Mouse (Mus musculus): Measurements from ENCODE around the gene Suox. TPM values are rescaled to one million over a fixed set of nuclear protein-coding genes. Genes with fewer than 3 reads are reported as not detected.

Suox gene
- total RNA-seq, 2 experiments from 2014 or later: 7.5 to 11.3 TPM

DNA sequence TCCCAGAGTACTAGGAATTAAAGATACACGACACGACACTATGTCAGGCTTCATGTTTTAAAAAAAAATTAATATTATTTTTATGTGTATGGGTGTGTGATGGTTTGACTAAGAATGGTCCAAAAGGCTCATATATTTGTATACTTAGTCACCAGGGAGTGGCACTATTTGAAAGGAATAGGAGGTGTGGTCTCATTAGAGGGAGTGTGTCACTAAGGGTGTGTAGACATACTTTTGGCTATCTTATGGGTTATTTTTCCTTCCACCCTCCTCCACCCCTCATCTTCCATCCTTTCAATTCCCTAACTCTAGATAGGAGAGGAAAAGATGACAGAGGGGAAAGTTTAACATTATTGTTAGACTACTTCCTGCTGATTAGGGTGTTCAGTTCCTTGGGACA, 8.1 kb downstream of the Suox start:
- ATAC-seq (replicated peaks; ENCODE audit: low FRiP score, poor library complexity, severe bottlenecking): peak; percentile 50

DNA sequence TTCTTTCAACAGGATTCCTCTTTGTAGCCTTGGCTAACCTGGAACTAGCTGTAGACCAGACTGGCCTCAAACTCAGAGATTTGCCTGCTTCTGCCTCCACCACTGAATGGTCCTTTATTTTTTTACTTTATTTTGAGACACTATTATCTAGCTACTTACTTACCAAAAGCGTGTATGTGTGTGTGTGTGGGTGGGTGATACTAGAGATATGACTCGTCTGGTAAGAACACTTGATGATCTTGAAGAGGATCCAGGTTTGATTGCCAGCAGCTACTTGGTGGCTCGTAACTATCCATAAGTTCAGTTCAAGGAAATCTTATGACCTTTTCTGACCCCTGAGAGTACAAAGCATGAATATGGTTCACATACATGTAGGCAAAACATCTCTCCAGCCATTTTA, 8.6 kb downstream of the Suox start:
- ATAC-seq (replicated peaks; ENCODE audit: low FRiP score, poor library complexity, severe bottlenecking): peak; percentile 41; the same call in 1 of the 2 replicates

DNA sequence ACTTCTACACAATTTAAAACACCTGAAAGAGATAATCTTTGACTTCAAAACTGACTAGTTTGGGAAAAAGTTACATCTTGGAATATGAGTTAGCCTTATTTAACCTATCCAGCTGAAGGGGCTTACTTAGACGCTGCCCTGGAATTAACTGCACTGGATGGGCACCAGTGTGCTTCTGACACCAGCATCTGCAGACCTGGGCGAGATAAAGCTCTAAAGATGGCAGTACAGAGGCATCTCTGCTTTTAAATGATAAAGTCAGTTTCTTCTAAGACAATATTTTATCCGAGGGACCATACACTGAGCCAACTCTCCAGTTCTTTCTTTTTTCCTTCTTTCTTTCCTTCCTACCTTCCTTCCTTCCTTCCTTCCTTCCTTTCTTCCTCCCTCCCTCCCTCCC, 9.1 kb downstream of the Suox start:
- peak; percentile 69 for ATAC-seq (replicated peaks; ENCODE audit: low FRiP score, poor library complexity, severe bottlenecking)

DNA sequence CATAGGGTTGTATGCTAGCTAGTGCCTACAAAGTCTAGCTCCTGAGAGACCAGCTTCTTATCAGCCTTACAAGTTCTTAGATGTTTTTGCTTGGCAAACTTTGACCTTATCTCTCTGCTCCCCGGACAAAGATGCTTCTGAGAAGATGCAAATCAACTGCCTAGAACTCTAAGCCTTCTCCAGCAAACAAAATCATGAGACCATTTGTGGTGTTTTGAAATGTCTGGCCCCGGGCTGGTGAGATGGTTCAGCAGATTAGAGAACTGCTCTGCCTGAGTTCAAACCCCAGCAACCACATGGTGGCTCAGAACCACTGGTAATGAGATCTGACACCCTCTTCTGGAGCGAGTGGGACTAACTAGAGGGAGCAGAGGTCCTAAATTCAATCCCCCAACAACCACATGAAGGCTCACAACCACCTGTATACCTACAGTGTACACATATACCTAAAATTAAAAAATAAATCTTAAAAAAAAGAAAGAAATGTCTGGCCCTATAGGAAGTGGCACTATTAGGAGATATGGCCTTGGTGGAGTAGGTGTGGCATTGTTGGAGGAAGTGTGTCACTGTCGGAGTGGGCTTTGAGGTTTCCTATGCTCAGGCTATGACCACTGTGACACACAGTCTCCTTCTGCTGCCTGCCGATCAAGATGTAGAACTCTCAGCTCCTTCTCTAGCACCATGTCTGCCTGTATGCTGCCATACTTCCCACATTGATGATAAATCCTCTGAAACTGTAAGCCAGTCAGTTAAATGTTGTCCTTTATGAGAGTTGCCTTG, 10.2 kb downstream of the Suox start:
- no peak for ATAC-seq (replicated peaks; ENCODE audit: low FRiP score, poor library complexity, severe bottlenecking)

DNA sequence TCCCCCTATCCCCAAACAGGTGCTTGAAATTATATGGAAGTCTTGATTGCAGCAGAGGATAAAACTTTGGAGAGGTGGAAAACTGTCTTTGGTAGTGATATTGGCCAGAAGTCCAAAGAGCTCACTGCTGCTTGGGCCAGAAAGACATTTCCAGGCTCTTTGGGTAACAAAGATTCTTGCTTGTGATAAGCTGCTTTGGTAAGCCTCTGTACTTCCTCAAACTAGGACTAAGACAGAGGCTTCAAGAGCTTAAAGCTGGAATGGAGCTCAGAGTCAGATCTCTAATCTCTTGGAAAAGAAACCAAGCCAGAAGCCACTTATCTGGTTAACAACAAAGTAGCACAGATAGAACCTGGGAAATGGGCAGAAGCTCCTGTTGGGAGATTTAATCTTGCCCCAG, 11.4 kb downstream of the Suox start:
- ATAC-seq (replicated peaks; ENCODE audit: low FRiP score, poor library complexity, severe bottlenecking): no peak

DNA sequence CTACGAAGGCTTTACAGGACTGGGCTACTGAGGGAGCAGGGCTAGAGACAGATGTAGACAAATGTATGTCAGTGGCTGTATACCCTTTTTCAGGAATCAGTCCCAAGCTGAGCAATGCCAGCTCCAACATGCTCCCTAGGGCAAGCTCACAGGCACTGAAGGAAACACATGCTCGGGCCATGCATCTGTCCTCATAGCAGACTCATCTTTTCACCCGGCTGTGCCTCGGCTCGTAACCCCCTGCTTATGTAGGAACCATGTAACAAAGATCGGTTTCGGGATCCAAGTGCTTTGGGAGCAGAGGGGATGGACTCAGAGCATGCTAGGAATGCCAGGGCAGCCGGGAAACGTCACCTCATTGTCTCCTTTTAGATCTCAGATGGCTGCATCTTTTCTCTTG, 14.4 kb downstream of the Suox start:
- ATAC-seq (replicated peaks; ENCODE audit: low FRiP score, poor library complexity, severe bottlenecking): no peak

DNA sequence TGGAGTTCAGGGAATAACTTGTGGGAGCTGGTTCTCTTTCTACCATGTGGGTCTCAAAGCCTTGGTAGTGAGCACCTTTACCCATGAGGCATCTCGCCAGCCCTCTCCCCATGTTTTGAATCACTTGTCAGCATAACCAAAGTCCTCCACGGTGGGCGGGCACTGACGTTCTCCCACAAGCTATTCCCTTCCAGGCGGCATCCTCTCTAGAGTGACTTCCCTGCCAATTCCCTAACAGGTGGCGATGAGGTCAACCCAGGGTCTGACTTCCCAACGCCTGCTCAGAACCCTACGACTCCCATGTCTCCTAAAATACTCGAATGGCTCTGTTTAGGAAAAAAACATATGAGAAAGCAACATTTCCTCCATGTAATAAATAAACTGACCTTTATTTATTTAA, 16.0 kb downstream of the Suox start:
- ATAC-seq (replicated peaks; ENCODE audit: low FRiP score, poor library complexity, severe bottlenecking): no peak

DNA sequence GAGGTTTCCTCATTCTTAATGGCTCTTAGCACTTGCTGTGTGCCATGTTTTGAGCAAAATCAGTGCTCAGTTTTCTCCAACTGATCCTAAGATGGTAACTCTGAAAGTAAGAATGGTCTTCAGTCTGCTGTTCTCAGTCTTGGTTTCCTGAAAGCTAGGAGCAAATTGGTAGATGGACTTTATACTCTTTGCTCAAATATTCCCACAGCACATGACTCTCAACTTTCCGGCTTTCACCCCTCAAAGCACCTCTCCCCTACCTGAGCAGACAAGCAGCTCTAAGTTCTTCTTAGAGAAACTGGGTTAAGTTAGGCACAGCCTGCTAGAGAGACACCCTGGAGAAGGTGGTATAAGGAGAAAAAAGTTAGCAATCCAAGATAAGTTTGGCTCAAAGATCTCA, 17.1 kb downstream of the Suox start:
- ATAC-seq (replicated peaks; ENCODE audit: low FRiP score, poor library complexity, severe bottlenecking): no peak

DNA sequence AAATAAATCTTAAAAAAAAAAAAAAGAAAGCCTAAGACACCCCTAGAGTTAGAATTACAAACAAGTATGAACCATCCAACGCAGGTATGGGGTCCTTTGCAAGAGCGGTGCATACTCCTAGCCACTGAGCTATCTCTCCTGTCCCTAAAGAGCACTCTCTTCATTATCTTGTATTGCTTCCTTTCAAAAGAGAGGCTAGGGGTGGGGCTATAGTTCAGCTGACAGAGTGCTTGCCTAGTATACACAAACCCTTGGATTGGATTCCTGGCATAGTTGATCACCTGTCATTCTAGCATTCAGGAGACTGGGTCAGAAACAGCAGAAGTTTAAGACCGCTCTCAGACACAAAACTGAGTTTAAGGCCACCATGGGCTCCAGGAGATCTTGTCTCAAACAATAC, 18.6 kb downstream of the Suox start:
- ATAC-seq (replicated peaks; ENCODE audit: low FRiP score, poor library complexity, severe bottlenecking): peak; percentile 80

DNA sequence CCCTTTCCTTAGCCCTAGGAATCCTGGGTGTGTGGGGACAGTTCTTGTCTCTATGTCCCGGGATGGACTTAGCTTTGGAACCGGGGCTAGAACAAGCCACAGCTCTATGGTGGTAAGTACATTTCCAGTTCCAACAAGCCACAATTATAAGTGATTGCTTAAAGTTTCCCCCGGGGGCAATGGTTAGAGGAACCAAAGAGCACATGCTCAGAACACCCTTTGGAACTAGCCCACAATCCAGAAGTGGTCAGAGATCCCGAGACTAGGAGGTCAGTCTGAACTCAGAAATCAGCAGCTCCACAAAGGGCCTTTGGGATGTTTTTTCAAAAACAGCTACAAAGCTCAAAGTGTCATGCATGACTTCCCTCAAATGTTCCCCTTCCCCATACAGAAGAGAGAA, 20.0 kb downstream of the Suox start:
- ATAC-seq (replicated peaks; ENCODE audit: low FRiP score, poor library complexity, severe bottlenecking): no peak

DNA sequence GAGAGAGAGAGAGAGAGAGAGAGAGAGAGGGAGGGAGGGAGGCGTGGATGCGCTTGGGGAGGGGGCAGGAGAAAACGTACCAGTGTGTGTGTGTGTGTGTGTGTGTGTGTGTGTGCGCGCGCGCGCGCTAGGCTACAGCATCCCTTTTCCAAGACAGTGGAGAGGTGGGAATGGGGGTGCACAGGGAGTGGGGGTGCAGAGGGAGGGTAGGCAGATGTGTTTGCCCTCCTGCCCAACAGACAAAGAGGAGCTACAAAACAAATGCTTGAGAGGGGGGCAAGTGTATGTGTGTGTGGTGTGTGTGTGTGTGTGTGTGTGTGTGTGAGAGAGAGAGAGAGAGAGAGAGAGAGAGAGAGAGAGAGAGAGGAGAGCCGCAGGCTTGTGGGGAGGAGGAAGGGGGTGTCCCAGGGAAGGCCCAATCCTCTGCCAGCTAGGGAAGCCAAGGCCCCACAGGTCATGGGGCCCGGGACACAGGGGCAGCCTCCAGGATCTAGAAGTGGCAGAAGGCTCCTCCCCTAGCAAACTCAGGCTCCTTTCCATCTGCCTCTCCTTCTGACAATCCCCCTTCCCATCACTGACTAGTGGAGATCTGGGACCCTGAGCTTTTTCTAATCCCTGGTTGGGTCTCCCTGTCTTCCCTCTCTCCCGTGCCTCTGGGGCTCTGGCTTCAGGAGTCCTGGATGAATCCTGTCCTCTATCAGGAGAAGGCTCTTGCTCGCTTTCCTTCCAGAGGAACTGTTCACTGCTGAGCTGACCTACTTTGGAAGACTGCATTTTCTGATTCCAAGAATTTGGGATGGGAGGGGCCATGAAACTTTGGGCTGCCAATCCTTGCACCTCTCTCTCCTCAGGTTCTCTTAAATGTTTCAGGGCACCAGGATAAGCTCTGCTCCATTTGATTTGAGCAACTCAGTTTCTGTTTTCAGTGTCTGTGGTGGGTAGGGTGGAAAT, 27.5 kb downstream of the Suox start:
- ATAC-seq (replicated peaks; ENCODE audit: low FRiP score, poor library complexity, severe bottlenecking): no peak

DNA sequence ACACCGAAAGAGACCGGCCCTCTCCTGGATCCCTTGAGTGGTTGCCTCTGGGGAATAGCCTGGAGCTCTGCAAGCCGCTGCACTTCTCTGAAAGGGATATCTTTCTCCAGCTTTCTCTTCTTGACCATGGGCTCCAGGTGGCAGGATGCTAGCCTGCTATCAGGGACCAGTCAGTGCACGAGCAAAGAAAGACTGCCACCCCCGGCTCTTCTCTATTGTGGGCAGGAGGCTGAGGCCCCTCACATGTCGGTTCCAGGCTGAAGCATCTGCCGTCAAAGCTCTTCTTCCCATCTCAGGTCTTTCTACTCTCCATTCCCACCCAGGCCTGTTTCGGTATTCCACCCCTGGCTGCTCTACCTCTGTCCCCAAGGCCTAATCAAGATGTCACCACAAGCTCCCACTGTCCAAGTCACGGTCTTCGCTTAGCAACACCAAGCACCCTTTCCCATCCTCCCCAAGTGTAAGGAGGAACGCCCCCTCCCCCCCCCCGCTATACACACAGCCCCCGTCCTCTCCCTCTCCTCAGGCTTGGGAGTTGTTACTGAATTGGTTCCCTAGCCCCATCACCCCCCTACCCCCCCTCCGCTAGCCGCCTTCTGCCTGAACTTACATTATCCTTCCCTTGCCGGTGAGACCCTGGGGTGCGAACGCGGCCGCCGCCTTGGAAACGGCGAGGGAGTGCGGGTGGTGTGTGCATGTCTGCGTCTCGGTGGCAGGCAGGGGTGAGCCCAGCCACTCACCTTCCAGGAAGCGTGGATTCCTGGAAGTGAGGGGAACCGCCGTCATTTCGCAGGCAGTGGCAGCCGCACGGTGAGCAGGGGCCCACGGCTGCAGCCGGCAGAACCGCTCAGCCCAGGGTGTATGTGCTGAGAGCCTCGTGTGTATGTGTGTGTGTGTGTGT, 28.5 kb downstream of the Suox start, which contains the start of gene Ikzf4:
TSS of gene Ikzf4 (minus strand) at position 881 of the 901 bp plus-strand sequence.
- no peak for ATAC-seq (replicated peaks; ENCODE audit: low FRiP score, poor library complexity, severe bottlenecking)

DNA sequence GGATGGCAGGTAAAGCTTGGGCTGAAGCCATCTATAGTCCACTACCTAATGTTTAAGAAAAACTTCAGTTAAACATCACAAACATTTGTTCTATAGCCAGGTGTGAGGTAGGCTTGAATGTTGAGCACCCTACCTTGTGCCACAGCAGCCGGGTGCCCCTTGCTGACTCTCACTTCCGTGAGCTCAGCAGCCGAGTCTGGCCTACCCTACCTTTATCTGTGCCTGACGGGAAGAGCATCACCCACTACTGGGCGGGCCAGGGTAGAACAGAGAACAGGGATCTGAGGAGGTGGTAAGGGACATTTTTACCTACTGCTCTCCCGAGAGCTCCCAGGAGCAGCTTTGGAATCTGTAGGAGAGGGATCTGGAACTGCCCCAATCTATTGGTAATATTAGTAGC, 31.1 kb downstream of the Suox start:
- no peak for ATAC-seq (replicated peaks; ENCODE audit: low FRiP score, poor library complexity, severe bottlenecking)

DNA sequence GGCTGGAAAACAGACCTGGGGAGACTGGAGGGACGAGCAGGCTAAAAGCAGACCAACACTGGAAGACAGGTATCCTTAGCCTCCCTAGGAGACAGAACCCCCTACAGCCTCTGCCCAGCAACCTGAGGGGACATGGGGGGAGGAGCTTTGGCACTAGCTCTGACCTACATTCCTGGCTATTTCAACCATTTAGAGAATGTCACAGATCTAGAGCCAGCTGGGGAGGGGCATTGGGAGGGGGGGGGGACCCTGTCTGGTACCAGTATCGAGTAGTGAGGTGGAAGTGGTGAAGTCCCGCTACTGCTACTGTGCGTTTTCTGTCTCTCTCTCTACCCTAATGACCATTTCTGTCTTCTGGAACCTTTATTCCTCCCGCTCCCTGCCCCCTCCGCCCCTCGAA, 32.0 kb downstream of the Suox start:
- ATAC-seq (replicated peaks; ENCODE audit: low FRiP score, poor library complexity, severe bottlenecking): no peak

DNA sequence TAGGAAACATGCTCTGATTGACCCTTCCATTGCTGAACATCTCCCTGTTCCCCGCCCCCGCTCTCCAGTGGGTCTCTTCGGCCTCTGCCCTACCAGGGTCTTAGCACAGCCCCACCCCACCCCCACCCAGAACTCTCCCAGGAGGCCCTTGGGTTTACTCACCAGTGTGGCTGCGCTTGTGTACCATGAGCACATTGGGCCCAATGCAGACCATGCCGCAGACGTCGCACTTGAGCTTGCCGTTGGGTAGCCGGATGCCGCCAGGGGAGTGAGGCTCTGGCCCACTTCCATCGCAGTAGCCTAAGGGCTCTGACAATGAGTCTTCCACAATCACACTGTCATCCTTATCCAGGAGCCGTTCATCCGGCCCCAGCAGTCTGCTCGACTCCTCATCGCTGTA, 33.0 kb downstream of the Suox start:
- ATAC-seq (replicated peaks; ENCODE audit: low FRiP score, poor library complexity, severe bottlenecking): no peak

DNA sequence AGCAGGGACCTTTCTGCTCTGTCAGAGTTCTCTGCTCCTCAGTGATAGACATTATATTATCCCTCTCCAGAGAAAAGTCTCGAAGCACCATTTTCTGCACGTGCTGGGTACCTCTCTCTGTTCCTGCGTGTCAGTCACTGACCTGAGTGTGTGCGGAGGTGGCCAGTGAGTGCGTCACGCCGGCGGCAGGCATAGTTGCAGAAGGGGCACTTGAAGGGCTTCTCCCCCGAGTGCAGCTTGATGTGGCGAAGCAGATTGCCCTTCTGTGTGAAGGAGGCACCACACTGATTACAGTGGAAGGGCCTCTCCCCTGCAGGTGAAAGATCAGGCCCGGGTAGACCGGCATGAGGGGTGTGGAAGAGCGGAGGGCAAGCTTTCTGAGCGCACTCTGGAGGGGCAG, 33.9 kb downstream of the Suox start:
- no peak for ATAC-seq (replicated peaks; ENCODE audit: low FRiP score, poor library complexity, severe bottlenecking)

DNA sequence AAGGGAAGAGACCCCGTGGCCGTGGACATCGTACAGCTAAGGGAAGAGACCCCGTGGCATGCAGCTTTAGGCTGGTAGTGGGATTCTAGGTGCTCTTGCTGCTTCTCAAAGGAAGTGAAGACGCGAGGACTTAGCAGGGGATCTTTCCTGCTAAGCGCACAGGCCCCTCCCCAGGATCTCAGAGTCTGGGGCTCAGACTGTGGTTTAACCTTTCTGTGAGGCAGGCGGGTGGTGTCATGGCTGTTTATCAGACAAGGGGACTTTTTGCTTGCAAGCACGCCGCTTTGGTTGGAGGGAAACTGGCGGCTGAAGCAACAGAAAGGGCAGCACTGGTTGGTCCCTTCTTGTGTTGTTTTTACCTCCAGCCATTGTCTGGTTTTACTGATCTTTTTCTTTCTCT, 36.9 kb downstream of the Suox start:
- no peak for ATAC-seq (replicated peaks; ENCODE audit: low FRiP score, poor library complexity, severe bottlenecking)

DNA sequence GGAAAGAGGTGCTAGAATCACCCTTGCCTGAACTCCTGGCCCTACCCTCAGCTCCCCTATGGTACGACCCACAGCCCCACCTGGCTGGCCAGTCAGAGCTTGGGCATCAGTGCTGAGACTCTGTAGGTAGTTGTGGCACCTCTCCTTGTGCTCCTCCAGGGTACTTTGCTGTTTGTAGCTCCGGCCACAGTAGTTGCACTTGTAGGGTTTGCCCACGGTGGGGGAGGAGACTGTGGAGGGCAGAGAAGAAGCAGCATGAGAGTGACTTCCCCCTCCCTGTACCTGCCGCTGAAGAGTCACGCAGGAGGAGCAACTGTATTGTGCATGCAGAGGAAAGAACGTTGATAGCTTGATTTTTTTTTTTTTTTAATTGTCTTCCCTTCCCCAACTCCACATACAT, 37.3 kb downstream of the Suox start:
- no peak for ATAC-seq (replicated peaks; ENCODE audit: low FRiP score, poor library complexity, severe bottlenecking)

DNA sequence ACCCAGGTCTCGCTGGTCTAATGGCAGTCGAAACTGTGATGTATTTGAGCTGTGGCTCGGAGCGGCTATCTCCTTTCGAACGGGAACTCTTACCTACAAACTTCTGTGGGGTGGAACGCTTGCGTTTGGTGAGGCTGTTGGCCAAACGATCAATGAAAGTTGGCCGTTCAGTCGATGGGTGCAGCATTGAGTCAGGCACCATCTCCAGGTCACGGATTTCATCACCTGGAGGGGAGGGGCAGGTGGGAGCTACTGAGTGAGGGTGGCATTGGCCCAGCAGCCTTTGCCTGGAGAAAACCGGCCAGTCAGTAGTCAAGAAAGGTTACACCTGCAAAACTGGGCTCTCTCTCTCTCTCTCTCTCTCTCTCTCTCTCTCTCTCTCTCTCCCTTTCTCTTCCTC, 38.2 kb downstream of the Suox start:
- ATAC-seq (replicated peaks; ENCODE audit: low FRiP score, poor library complexity, severe bottlenecking): no peak

DNA sequence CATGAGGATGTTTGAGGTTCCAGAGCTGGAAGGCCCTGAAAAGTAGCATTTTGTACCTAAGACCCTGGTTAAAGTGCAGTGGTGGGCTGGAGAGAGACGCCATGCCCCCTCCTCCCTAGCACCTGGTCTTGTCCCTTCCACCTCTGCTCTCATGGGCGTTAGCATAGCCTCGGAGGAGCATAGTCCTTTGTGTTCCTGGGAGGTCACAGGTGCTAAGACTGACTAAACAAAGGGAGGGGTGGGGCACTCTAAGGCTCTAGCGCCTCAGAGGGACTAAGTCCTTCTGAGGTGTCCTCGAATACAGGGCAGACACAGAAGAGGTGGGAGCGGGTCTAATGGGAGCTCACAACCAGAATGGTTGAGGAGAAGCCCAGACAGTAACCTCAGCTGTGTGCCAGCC, 42.3 kb downstream of the Suox start:
- no peak for ATAC-seq (replicated peaks; ENCODE audit: low FRiP score, poor library complexity, severe bottlenecking)

Data from erythroblast, adult 5-6 weeks (primary cell).